Mouse (Mus musculus): ENCODE results near the gene Cdca4. TPM values are rescaled to one million over a fixed set of nuclear protein-coding genes. Genes with fewer than 3 reads are reported as not detected.
A peak's percentile ranks its signal among the peaks of the same experiment; 100 is the strongest.

Gene Cdca4
- polyA plus RNA-seq, 1 experiment = 28.0 TPM

DNA sequence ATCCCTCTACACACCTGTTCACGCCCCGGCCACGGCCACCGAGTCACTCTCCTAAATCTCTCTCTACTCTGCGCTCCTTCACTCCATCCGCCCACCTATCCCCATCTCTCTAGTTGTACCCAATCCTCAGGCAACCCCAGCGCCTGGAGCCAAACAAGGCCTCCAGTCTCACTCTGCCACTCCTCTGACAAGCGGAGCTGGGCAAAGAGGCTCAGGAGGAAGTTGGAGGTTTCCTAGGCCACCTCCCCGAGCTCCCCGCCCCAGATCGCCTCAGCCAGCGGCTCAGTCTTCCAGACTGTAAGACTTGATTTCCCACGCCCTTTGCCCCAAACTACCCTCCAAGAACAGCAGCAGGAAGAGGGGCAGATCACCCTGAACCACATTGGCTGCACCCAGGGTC is 41.6 kb upstream of the Cdca4 start:
- no peak overlapping the region for H3K4me3 ChIP-seq (ENCODE audit: insufficient read depth, low read length)
- H3K27ac ChIP-seq (ENCODE audit: insufficient read depth, low read depth, low read length) = 0 out of 2 replicates have a peak overlapping the region, but pooled peaks have one; percentile 16
- H3K4me1 ChIP-seq (ENCODE audit: control insufficient read depth, insufficient read depth, low read length) = peaks cover 51% of the 10 kb centered on the region

DNA sequence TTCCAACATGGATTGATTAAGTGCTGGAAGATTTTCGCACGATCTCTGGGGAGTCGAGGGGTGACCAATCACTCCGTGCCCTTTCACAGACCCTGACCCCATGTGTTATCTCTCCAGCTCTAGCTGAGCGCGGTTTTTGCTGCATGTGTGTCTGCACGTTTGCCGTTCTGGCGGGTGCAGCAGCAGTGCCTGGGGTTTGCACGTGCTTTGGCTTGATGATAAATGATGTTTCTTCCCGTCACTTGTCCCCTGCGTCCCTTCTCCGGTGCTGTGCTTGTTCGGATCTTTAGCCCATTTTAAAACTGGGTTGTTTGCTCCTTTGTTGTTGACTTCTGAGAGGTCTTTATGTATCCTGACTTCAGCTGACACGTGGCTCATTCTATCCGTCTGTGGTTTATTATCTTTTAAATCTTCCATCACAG is 40.6 kb upstream of the Cdca4 start:
- no peak overlapping the region; the same call in 1 of the 2 replicates for H3K27ac ChIP-seq (ENCODE audit: insufficient read depth, low read depth, low read length)
- H3K4me1 ChIP-seq (ENCODE audit: control insufficient read depth, insufficient read depth, low read length) = peaks cover 59% of the 10 kb centered on the region
- TF ChIP-seq POLR2A (IDR thresholded peaks at IDR 0.05; ENCODE audit: borderline replicate concordance, low read depth, low read length) (no peak), CTCF (IDR thresholded peaks at IDR 0.05; ENCODE audit: low read depth, low read length) (no peak)
- H3K4me3 ChIP-seq (ENCODE audit: insufficient read depth, low read length) = no peak overlapping the region

More for the DNA sequence above, 41.6 kb upstream of the Cdca4 start:
- TF ChIP-seq CTCF (IDR thresholded peaks at IDR 0.05; ENCODE audit: low read depth, low read length) = no peak
- TF ChIP-seq POLR2A (IDR thresholded peaks at IDR 0.05; ENCODE audit: borderline replicate concordance, low read depth, low read length) = no peak

DNA sequence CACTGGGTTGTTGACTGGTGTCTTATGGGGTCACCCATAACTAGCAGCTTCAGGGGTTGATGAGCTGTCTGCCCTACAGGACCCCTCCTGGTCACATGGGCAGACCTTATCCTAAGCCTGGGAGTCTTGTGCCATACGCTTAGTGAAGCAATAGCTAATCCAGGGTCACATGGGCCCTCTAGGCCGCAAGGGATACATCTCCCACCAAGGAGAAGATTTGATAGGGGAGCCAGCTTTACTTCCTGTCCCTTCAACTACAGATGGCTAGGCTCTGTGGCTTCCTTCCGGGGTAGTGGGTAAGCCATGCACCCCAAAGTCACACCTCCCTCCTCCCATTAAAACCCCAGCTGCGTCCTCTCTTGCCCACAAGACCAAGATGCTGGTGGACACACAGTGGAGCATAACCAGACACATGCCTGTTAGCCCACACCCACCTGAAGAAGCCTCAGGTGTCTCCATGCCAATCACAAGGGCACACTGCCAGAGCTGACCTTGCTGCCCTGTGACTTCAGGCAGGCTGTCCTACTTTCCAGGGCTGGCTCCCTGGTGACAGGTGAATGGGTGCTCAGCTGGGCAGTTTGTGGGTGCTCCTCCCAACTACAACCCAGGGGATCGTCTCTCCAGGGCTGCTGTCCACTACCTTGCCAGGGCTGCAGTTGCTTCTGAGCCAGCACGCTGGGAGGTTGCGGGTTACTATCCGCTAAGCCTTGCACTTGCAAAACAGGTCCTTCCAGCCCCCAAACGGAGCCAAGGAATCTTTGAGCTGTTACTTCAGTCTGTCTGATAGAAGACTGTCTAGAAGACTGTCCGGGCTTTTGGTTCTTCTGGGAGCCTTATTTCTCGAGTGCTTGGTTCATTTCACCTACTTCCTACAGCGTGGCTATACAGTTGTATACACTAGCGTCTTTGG is 39.2 kb upstream of the Cdca4 start, which contains the start of gene Gpr132:
TSS of gene Gpr132 (minus strand) at position 51 of the 910 bp plus-strand sequence.
- Histone ChIP-seq H3K4me1 (ENCODE audit: control insufficient read depth, insufficient read depth, low read length) (peaks cover 67% of the 10 kb centered on the region), H3K4me3 (ENCODE audit: insufficient read depth, low read length) (peak within 1 kb of the TSS; percentile 13), H3K27ac (ENCODE audit: insufficient read depth, low read depth, low read length) (peak within 1 kb of the TSS; percentile 92)
- peak; percentile 42; the same call in 1 of the 2 replicates for TF ChIP-seq POLR2A (IDR thresholded peaks at IDR 0.05; ENCODE audit: borderline replicate concordance, low read depth, low read length)
- TF ChIP-seq CTCF (IDR thresholded peaks at IDR 0.05; ENCODE audit: low read depth, low read length) = no peak

DNA sequence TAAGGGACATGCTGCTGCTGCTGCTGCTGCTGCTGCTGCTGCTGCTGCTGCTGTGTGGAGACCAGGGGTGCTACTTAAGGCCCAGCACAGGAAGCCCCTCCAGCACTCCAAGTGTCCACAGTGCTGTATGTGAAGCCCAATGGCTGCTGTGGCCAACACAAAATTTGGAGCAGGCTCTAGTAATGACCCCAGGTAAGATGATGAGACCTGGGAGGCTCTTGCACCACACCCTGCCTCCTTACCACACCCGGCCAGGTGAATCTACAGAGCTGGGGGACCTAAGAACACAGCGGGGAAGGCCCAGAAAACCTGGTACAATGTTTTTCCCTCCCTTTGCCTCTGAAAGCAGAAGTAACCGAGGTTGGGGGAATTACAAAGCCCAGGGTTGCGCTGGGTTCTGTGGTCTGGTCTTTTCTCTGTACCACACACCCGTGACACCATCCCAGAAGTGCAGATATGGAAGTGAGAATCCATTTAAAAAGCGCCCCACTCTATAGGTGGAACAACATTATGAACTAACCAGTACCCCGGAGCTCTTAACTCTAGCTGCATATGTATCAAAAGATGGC is 38.0 kb upstream of the Cdca4 start:
- TF ChIP-seq POLR2A (IDR thresholded peaks at IDR 0.05; ENCODE audit: borderline replicate concordance, low read depth, low read length) = no peak
- no peak for TF ChIP-seq CTCF (IDR thresholded peaks at IDR 0.05; ENCODE audit: low read depth, low read length)
- peaks cover 63% of the 10 kb centered on the region for H3K4me1 ChIP-seq (ENCODE audit: control insufficient read depth, insufficient read depth, low read length)
- H3K4me3 ChIP-seq (ENCODE audit: insufficient read depth, low read length) = peak overlapping the region; percentile 13
- H3K27ac ChIP-seq (ENCODE audit: insufficient read depth, low read depth, low read length) = peak overlapping the region; percentile 92

DNA sequence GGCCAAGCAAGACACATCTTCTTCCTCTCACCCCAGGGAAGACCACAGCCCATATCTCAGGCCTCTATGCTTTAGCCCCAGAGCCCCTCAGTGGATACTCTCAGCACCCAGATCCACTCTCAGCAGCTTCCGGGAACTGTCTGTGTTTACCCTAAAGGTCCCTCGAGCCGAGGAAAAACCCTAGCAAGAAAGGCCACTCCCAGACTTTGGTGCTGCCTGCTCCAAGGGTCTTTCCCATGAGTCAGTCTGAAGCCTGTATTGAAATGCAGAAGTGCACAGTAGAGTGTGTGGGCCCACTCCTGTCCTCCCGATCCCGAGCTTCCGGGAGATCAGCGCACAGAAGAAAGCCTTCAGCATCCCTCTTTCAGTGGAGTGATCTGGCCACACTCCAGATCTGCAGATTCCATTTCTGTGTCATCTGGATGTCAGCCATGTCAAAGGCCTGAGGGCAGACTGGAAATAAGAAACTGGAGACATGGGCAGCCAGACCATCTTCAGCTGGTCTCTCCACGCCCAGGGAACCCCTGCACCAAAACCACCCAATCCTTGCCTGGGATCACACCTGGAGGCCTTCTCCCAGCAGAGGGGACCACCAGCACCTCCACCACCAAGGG is 37.4 kb upstream of the Cdca4 start:
- peak overlapping the region; percentile 92 for H3K27ac ChIP-seq (ENCODE audit: insufficient read depth, low read depth, low read length)
- H3K4me1 ChIP-seq (ENCODE audit: control insufficient read depth, insufficient read depth, low read length) = peaks cover 66% of the 10 kb centered on the region
- no peak for TF ChIP-seq CTCF (IDR thresholded peaks at IDR 0.05; ENCODE audit: low read depth, low read length)
- no peak for TF ChIP-seq POLR2A (IDR thresholded peaks at IDR 0.05; ENCODE audit: borderline replicate concordance, low read depth, low read length)
- peak overlapping the region; percentile 13 for H3K4me3 ChIP-seq (ENCODE audit: insufficient read depth, low read length)

DNA sequence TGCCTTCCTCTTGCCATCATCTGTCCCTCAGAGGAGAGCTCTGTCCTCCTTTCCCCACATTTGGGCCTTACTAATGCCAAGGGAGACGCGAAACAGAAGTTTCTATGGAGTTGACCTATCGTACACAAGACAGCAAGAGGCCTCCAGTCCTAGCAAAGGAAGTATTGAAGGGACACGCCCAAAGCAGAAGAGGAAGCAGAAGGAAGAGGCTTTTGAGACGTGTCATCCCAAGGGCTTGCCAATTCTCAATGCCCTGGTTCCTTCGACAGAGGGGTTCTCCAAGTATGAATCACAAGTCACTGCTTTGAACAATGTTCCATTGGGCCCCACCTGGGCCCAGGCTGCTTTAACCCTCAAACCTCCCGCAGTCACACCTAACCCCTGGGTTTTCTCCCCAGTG is 35.6 kb upstream of the Cdca4 start:
- no peak overlapping the region for H3K4me3 ChIP-seq (ENCODE audit: insufficient read depth, low read length)
- peaks cover 63% of the 10 kb centered on the region for H3K4me1 ChIP-seq (ENCODE audit: control insufficient read depth, insufficient read depth, low read length)

DNA sequence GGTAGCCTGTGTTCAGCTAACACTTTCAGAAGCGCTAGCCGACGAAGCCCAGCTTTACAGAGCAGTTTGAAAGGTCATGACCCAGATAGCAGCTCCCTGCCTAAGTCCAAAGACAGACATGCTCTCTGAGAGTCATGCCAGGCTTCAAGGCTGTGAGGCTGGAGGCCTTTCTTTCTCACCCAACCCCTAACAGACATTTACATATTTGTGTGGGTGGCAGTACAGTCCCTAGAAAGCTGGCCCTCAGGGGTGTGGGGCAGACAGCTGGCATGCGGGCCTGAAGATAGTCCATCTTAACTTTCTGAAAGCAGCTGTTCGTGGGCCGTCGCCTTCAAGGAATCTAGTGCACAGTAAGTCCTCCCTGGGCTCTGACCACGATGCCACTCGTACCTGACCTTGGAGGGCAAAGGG is 32.7 kb upstream of the Cdca4 start:
- TF ChIP-seq POLR2A (IDR thresholded peaks at IDR 0.05; ENCODE audit: borderline replicate concordance, low read depth, low read length) = no peak
- TF ChIP-seq CTCF (IDR thresholded peaks at IDR 0.05; ENCODE audit: low read depth, low read length) = no peak
- Histone ChIP-seq H3K27ac (ENCODE audit: insufficient read depth, low read depth, low read length) (no peak overlapping the region), H3K4me3 (ENCODE audit: insufficient read depth, low read length) (no peak overlapping the region), H3K4me1 (ENCODE audit: control insufficient read depth, insufficient read depth, low read length) (peaks cover 46% of the 10 kb centered on the region)

More for the DNA sequence above, 35.6 kb upstream of the Cdca4 start:
- TF ChIP-seq CTCF (IDR thresholded peaks at IDR 0.05; ENCODE audit: low read depth, low read length) (no peak), POLR2A (IDR thresholded peaks at IDR 0.05; ENCODE audit: borderline replicate concordance, low read depth, low read length) (no peak)
- peak overlapping the region; percentile 62 for H3K27ac ChIP-seq (ENCODE audit: insufficient read depth, low read depth, low read length)

DNA sequence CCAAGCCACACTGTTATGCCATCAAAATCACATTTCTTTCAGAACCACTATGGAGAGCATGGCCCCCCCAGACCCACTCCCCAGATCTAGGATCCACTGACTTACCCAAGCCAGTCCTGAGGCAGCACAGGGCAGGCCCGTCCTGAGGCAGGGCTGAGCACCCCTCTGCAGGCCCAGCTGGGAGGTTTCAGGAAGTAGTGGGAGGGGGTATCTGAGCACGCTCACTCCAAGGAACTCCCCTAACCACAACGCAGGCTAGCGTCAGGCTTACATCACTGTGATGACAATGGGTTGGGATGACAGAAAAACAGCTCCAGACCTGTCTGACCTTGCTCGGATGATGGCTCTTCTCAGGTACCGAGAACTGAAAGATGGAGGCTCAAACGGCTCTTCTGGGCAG is 31.5 kb upstream of the Cdca4 start:
- H3K4me3 ChIP-seq (ENCODE audit: insufficient read depth, low read length) = no peak overlapping the region
- peaks cover 35% of the 10 kb centered on the region for H3K4me1 ChIP-seq (ENCODE audit: control insufficient read depth, insufficient read depth, low read length)
- no peak overlapping the region for H3K27ac ChIP-seq (ENCODE audit: insufficient read depth, low read depth, low read length)
- TF ChIP-seq POLR2A (IDR thresholded peaks at IDR 0.05; ENCODE audit: borderline replicate concordance, low read depth, low read length) = no peak
- TF ChIP-seq CTCF (IDR thresholded peaks at IDR 0.05; ENCODE audit: low read depth, low read length) = no peak

DNA sequence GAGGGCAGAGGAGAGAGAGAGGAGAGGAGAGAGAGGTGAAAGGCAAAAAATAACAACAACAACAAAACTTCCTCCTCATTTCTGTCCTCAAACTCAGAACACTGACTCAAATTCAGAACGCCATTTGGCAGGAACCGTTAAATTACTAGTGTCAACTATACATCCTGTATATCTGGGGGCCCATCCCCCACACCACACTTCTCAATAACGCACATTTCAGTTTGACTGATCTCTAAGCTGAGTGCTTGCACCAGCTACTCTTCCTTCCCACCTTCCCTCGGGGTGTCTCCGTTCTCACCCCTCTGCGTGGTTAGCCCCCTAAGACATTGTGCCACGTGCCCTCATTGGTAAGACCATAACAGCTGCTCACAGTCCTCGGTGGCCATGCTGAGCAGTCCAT is 30.7 kb upstream of the Cdca4 start:
- Histone ChIP-seq H3K4me3 (ENCODE audit: insufficient read depth, low read length) (no peak overlapping the region), H3K4me1 (ENCODE audit: control insufficient read depth, insufficient read depth, low read length) (peaks cover 29% of the 10 kb centered on the region), H3K27ac (ENCODE audit: insufficient read depth, low read depth, low read length) (no peak overlapping the region)
- TF ChIP-seq POLR2A (IDR thresholded peaks at IDR 0.05; ENCODE audit: borderline replicate concordance, low read depth, low read length) (no peak), CTCF (IDR thresholded peaks at IDR 0.05; ENCODE audit: low read depth, low read length) (no peak)

Data from bone marrow macrophage, adult 2 months (primary cell).